Mouse (Mus musculus) olfactory bulb, adult 2 months (tissue): ENCODE results near the gene Hoxa13. TPM values are rescaled to one million over a fixed set of nuclear protein-coding genes. Genes with fewer than 3 reads are reported as not detected.

Source experiments
- H3K27ac ChIP-seq: fragments of 200-500 bp; 2 replicates; pipeline ENCODE4 v1.5.1; 2012; ENCODE audit warnings: low read depth, low read length; ENCODE audit not compliant: insufficient read depth
- H3K4me1 ChIP-seq: fragments of 200-500 bp; 2 replicates; pipeline ENCODE4 v1.6.1; 2012; ENCODE audit warnings: low read length; ENCODE audit not compliant: control insufficient read depth, insufficient read depth
- H3K4me3 ChIP-seq: fragments of 200-500 bp; 2 replicates; pipeline ENCODE4 v1.5.1; 2012; ENCODE audit warnings: mild to moderate bottlenecking, low read depth, low read length, moderate library complexity; ENCODE audit not compliant: insufficient read depth
- CTCF ChIP-seq: fragments of 200-500 bp; IDR thresholded peaks from 2 replicates; pipeline ENCODE4 v1.5.1; 2012; ENCODE audit warnings: low read depth, mild to moderate bottlenecking, low read length, moderate library complexity; ENCODE audit not compliant: insufficient read depth
- POLR2A ChIP-seq: fragments of 200-500 bp; IDR thresholded peaks from 2 replicates; pipeline ENCODE4 v1.6.1; 2012; ENCODE audit warnings: mild to moderate bottlenecking, low read depth, low read length, moderate library complexity; ENCODE audit not compliant: insufficient read depth
- WGBS: fragments of 180-500 bp; shearing (Covaris S2); methylation state at CpG from one replicate; pipeline ENCODE4 v1.1.7; 2018; 5-methylcytosine and 5-hydroxymethylcytosine counted together
- polyA plus RNA-seq: library from polyadenylated mRNA; stranded (reverse); fragments of >200 nt; gene quantifications from 2 replicates; pipeline ENCODE4 v1.2.4, GENCODE M21; 2012; ENCODE audit warnings: low replicate concordance; ENCODE audit not compliant: missing spikeins, insufficient read depth, insufficient read length

The Hoxa13 gene
- polyA plus RNA-seq, 1 experiment: not detected

- no peak overlapping the region for H3K27ac ChIP-seq
- no peaks in the 10 kb centered on the region for H3K4me1 ChIP-seq
- WGBS: 2% methylated on average over 59 of the region's 59 CpGs
These were observed 6.9 kb downstream of the Hoxa13 start for GRCm38 (mm10) chr6:52253511-52254500.

GRCm38 (mm10) chr6:52252775-52253376 is 7.8 kb downstream of the Hoxa13 start:
- Histone ChIP-seq H3K4me3 (no peak overlapping the region), H3K27ac (no peak overlapping the region), H3K4me1 (no peaks in the 10 kb centered on the region)
- TF ChIP-seq CTCF (no peak), POLR2A (no peak)
- 2% methylated on average over 35 of the region's 35 CpGs for WGBS

More at GRCm38 (mm10) chr6:52253511-52254500, 6.9 kb downstream of the Hoxa13 start:
- no peak overlapping the region for H3K4me3 ChIP-seq
- TF ChIP-seq POLR2A: no peak
- no peak for TF ChIP-seq CTCF

- no peak overlapping the region for H3K4me3 ChIP-seq
- TF ChIP-seq CTCF (no peak), POLR2A (no peak)
- no peaks in the 10 kb centered on the region for H3K4me1 ChIP-seq
- no peak overlapping the region for H3K27ac ChIP-seq
- 5% methylated on average over 24 of the region's 24 CpGs for WGBS
These were observed 8.5 kb downstream of the Hoxa13 start for GRCm38 (mm10) chr6:52252016-52252774.

- Histone ChIP-seq H3K4me3 (no peak overlapping the region), H3K27ac (no peak overlapping the region), H3K4me1 (no peaks in the 10 kb centered on the region)
- 11% methylated on average over 7 of the region's 7 CpGs for WGBS
- no peak for TF ChIP-seq CTCF
- no peak for TF ChIP-seq POLR2A
These were observed 9.4 kb downstream of the Hoxa13 start for GRCm38 (mm10) chr6:52251177-52251879.

GRCm38 (mm10) chr6:52249826-52250225 is 10.9 kb downstream of the Hoxa13 start:
- 4% methylated on average over 4 of the region's 4 CpGs for WGBS
- H3K4me3 ChIP-seq: no peak overlapping the region

GRCm38 (mm10) chr6:52249415-52249738 is 11.3 kb downstream of the Hoxa13 start:
- no peak overlapping the region for H3K4me3 ChIP-seq
- TF ChIP-seq CTCF (no peak), POLR2A (no peak)
- H3K27ac ChIP-seq: no peak overlapping the region
- H3K4me1 ChIP-seq: no peaks in the 10 kb centered on the region
- 2% methylated on average over 16 of the region's 16 CpGs for WGBS

More at GRCm38 (mm10) chr6:52249826-52250225, 10.9 kb downstream of the Hoxa13 start:
- Histone ChIP-seq H3K4me1 (no peaks in the 10 kb centered on the region), H3K27ac (no peak overlapping the region)
- no peak for TF ChIP-seq CTCF
- TF ChIP-seq POLR2A: no peak

GRCm38 (mm10) chr6:52248638-52249414 is 11.9 kb downstream of the Hoxa13 start:
- no peak for TF ChIP-seq CTCF
- no peak for TF ChIP-seq POLR2A
- 4% methylated on average over 27 of the region's 27 CpGs for WGBS
- Histone ChIP-seq H3K4me3 (no peak overlapping the region), H3K27ac (no peak overlapping the region), H3K4me1 (no peaks in the 10 kb centered on the region)
